Mouse (Mus musculus): ENCODE results near the gene Lgals3bp. TPM values are rescaled to one million over a fixed set of nuclear protein-coding genes. Genes with fewer than 3 reads are reported as not detected.
A peak's percentile ranks its signal among the peaks of the same experiment; 100 is the strongest.

The Lgals3bp gene
- total RNA-seq (2021): 10 to 100 TPM; 17.8 to 18.3 TPM
- long read RNA-seq, experiment 1, transcript Lgals3bp-201 (6 exons, 2,330 nt): major isoform, 9 of 12 reads
- long read RNA-seq, experiment 1, partial matches to known transcripts: 1 of 12 reads
- long read RNA-seq, experiment 1, other reads (novel, unspliced or antisense): 2 of 12 reads
- long read RNA-seq, experiment 2, transcript Lgals3bp-201 (6 exons, 2,330 nt): major isoform, 6 of 8 reads
- long read RNA-seq, experiment 2, partial matches to known transcripts: 0 of 8 reads
- long read RNA-seq, experiment 2, other reads (novel, unspliced or antisense): 2 of 8 reads

GRCm38 (mm10) chr11:118401760-118402280, at the start of gene Lgals3bp:
Lgals3bp (minus strand) TSS chr11:118402092.
- Histone ChIP-seq H3K4me3 (peak within 1 kb of the TSS; percentile 32), H3K27ac (peak within 1 kb of the TSS; percentile 91)
- DNase-seq (ENCODE audit: low spot score in 2 of 2): peak; percentile 47 to 72
- peak; percentile 71 for TF ChIP-seq CTCF (conservative IDR thresholded peaks at IDR 0.05)

GRCm38 (mm10) chr11:118451211-118451610, 49.3 kb upstream of the Lgals3bp start:
- H3K27ac ChIP-seq: no peak overlapping the region
- DNase-seq (ENCODE audit: low spot score in 2 of 2): no peak
- TF ChIP-seq CTCF (conservative IDR thresholded peaks at IDR 0.05): no peak
- no peak overlapping the region for H3K4me3 ChIP-seq

- no peak for TF ChIP-seq CTCF (conservative IDR thresholded peaks at IDR 0.05)
- no peak for DNase-seq (ENCODE audit: low spot score in 2 of 2)
- Histone ChIP-seq H3K4me3 (no peak overlapping the region), H3K27ac (no peak overlapping the region)
Measured at GRCm38 (mm10) chr11:118448385-118448784, 46.5 kb upstream of the Lgals3bp start.

GRCm38 (mm10) chr11:118447346-118447745, 45.5 kb upstream of the Lgals3bp start:
- no peak for TF ChIP-seq CTCF (conservative IDR thresholded peaks at IDR 0.05)
- no peak for DNase-seq (ENCODE audit: low spot score in 2 of 2)
- H3K27ac ChIP-seq: no peak overlapping the region
- H3K4me3 ChIP-seq: no peak overlapping the region

- DNase-seq (ENCODE audit: low spot score in 2 of 2): peak; percentile 63 to 81
- no peak overlapping the region for H3K27ac ChIP-seq
- H3K4me3 ChIP-seq: no peak overlapping the region
- peak; percentile 97 for TF ChIP-seq CTCF (conservative IDR thresholded peaks at IDR 0.05)
Measured at GRCm38 (mm10) chr11:118445843-118446242, 44.0 kb upstream of the Lgals3bp start.

GRCm38 (mm10) chr11:118443201-118443970, 41.5 kb upstream of the Lgals3bp start:
- H3K27ac ChIP-seq: no peak overlapping the region
- peak in 1 of 2 experiments; percentile 70 for DNase-seq (ENCODE audit: low spot score in 2 of 2)
- no peak overlapping the region for H3K4me3 ChIP-seq
- peak; percentile 88 for TF ChIP-seq CTCF (conservative IDR thresholded peaks at IDR 0.05)

- no peak for DNase-seq (ENCODE audit: low spot score in 2 of 2)
Measured at GRCm38 (mm10) chr11:118442691-118443090, 40.8 kb upstream of the Lgals3bp start.

GRCm38 (mm10) chr11:118438665-118439414, 36.9 kb upstream of the Lgals3bp start:
- peak overlapping the region; percentile 32; the same call in 1 of the 2 replicates for H3K27ac ChIP-seq
- DNase-seq (ENCODE audit: low spot score in 2 of 2): no peak

More at GRCm38 (mm10) chr11:118442691-118443090, 40.8 kb upstream of the Lgals3bp start:
- H3K27ac ChIP-seq: no peak overlapping the region
- H3K4me3 ChIP-seq: no peak overlapping the region
- no peak for TF ChIP-seq CTCF (conservative IDR thresholded peaks at IDR 0.05)

GRCm38 (mm10) chr11:118436471-118436935, 34.6 kb upstream of the Lgals3bp start:
- TF ChIP-seq CTCF (conservative IDR thresholded peaks at IDR 0.05): peak; percentile 66
- Histone ChIP-seq H3K4me3 (no peak overlapping the region), H3K27ac (no peak overlapping the region)
- DNase-seq (ENCODE audit: low spot score in 2 of 2): no peak

More at GRCm38 (mm10) chr11:118438665-118439414, 36.9 kb upstream of the Lgals3bp start:
- no peak overlapping the region for H3K4me3 ChIP-seq
- TF ChIP-seq CTCF (conservative IDR thresholded peaks at IDR 0.05): no peak

GRCm38 (mm10) chr11:118434093-118434492, 32.2 kb upstream of the Lgals3bp start:
- no peak overlapping the region for H3K27ac ChIP-seq

GRCm38 (mm10) chr11:118433398-118433868, 31.5 kb upstream of the Lgals3bp start:
- H3K27ac ChIP-seq: no peak overlapping the region
- no peak for DNase-seq (ENCODE audit: low spot score in 2 of 2)
- no peak for TF ChIP-seq CTCF (conservative IDR thresholded peaks at IDR 0.05)
- no peak overlapping the region for H3K4me3 ChIP-seq

More at GRCm38 (mm10) chr11:118434093-118434492, 32.2 kb upstream of the Lgals3bp start:
- no peak overlapping the region for H3K4me3 ChIP-seq
- no peak for DNase-seq (ENCODE audit: low spot score in 2 of 2)
- no peak for TF ChIP-seq CTCF (conservative IDR thresholded peaks at IDR 0.05)
